Mouse (Mus musculus) cerebellum, adult (tissue): ENCODE measurements at regions not wholly inside any gene's neighbourhood (a gene's known extent, or its start where the extent isn't known, plus 50 kb on each side); places are given as distances from the start of the nearest gene placed in this dataset.

ENCODE experiments used
- ATAC-seq: cut with Nextera tagmentation; 2 replicates; pipeline ENCODE4 v1.9.2; 2017; ENCODE audit warnings: mild to moderate bottlenecking, moderate library complexity, mixed read lengths; ENCODE audit not compliant: insufficient number of reproducible peaks, low FRiP score, low TSS enrichment

GRCm38 (mm10) chrX:66524891-66525290 lies 124.2 kb upstream of the Slitrk2 start:
- ATAC-seq = no peak

GRCm38 (mm10) chrX:66526842-66527623 lies 122.1 kb upstream of the Slitrk2 start:
- ATAC-seq = no peak

- no peak for ATAC-seq
Measured at GRCm38 (mm10) chrX:66528931-66529330, 120.2 kb upstream of the Slitrk2 start.

DNA sequence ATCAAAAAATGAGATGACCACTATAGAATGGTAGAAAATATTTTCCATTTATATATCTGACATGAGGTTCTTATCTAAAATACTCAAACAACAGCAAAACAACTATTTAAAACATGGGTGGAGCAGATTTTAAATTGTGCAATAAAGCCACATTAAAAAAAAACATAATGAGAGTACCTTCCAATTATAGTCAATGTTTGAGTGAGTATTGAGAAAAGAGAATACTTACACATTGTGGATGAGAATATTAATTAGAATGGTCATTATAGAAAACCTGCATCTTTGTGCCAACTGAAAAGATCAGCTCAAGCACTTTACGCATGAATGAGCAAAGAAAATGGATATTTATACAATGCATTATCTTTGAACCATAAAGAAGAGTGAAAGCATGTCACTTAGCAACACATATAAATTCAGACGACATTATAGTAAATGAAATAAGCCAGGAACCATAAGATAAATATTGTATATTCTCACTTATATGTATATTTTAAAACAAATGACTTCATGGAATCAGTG lies 105.1 kb upstream of the Slitrk2 start:
- no peak for ATAC-seq

- peak; percentile 45; the same call in 1 of the 2 replicates for ATAC-seq
Measured at GRCm38 (mm10) chrX:66554539-66554938, 94.6 kb upstream of the Slitrk2 start.
